Mouse (Mus musculus): ENCODE results near the gene 1700122O11Rik. TPM values are rescaled to one million over a fixed set of nuclear protein-coding genes. Genes with fewer than 3 reads are reported as not detected.
A peak's percentile ranks its signal among the peaks of the same experiment; 100 is the strongest.

Gene 1700122O11Rik
- polyA plus RNA-seq (2015; fragmentation: Nextera tagmentation; extraction: Ambion mirVana), result not detected in 2 replicates

DNA sequence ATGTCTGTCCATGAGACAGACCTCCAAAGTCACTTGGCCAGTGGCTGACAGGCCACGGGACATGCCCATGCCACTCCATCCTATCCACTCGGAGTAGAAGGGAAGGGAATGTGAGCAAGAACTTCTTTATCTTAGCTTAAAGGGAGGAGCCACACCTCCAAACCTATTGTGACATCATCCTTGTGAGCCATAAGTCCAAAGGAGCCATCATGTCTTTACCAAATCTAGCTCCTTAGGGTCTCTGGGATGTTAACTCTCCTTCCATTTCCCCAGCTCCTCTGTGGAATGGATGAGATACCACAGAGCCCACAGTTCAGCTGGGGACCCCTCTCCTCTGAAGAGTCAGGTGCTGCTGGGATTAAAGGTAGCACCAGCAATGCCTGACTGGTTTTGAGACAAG, at the start of gene 1700122O11Rik:
Gene 1700122O11Rik (minus strand): TSS at position 101 of the 400 bp plus-strand sequence.
- Histone ChIP-seq H3K9ac (ENCODE audit: low read length) (no peak within 1 kb of the TSS), H3K4me3 (ENCODE audit: low read depth, low read length) (no peak within 1 kb of the TSS), H3K4me2 (replicated peaks; ENCODE audit: low read depth) (no peak within 1 kb of the TSS), H3K27me3 (ENCODE audit: control insufficient read depth, insufficient read depth, low read length) (no peaks in the 10 kb centered on the region), H3K4me1 (replicated peaks; ENCODE audit: control insufficient read depth, insufficient read depth) (peaks cover 7% of the 10 kb centered on the region; the same call in 1 of the 2 replicates), H3K27ac (replicated peaks) (no peak within 1 kb of the TSS), H3K9me3 (ENCODE audit: control insufficient read depth, low read length) (no peaks in the 10 kb centered on the region), H3K36me3 (ENCODE audit: control insufficient read depth, insufficient read depth, low read length) (no peaks in the 10 kb centered on the region)
- TF ChIP-seq CTCF (IDR thresholded peaks at IDR 0.05; ENCODE audit: low read depth) (no peak), EP300 (optimal IDR thresholded peaks at IDR 0.05) (no peak)
- 88% methylated on average over 2 of the region's 2 CpGs for WGBS
- no peak for DNase-seq (ENCODE audit: low spot score)
- ATAC-seq (ENCODE audit: low FRiP score, low TSS enrichment), result no peak

GRCm38 (mm10) chr17:48080626-48081025, 42.5 kb upstream of the 1700122O11Rik start:
- no peak for TF ChIP-seq CTCF (IDR thresholded peaks at IDR 0.05; ENCODE audit: low read depth)
- TF ChIP-seq EP300 (optimal IDR thresholded peaks at IDR 0.05), result no peak
- Histone ChIP-seq H3K4me3 (ENCODE audit: low read depth, low read length) (no peak overlapping the region), H3K4me1 (replicated peaks; ENCODE audit: control insufficient read depth, insufficient read depth) (no peaks in the 10 kb centered on the region), H3K9me3 (ENCODE audit: control insufficient read depth, low read length) (no peaks in the 10 kb centered on the region), H3K27me3 (ENCODE audit: control insufficient read depth, insufficient read depth, low read length) (no peaks in the 10 kb centered on the region), H3K36me3 (ENCODE audit: control insufficient read depth, insufficient read depth, low read length) (no peaks in the 10 kb centered on the region), H3K27ac (replicated peaks) (no peak overlapping the region), H3K9ac (ENCODE audit: low read length) (no peak overlapping the region), H3K4me2 (replicated peaks; ENCODE audit: low read depth) (no peak overlapping the region)
- no peak for DNase-seq (ENCODE audit: low spot score)
- WGBS, result 52% methylated on average over 3 of the region's 3 CpGs
- no peak for ATAC-seq (ENCODE audit: low FRiP score, low TSS enrichment)

DNA sequence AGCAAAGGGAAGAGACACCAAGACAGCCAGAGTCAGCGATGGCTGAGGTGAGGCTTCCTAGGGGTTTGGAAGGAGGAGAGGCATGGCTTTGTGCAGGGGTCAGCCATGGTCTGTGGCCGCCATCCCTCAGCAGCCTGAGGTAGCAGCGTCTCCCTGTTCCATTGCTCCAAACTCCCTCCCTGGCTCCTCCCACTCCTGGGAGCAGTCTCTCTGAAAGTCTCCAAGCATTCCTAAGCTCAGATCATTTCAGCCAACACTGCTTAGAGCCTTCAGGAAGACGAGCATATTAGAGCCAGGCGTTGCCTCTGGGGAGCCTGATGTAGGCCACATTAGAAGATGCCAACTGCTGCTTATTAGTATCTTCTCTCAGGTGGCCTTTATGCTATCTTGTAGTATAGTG, 29.6 kb upstream of the 1700122O11Rik start:
- Histone ChIP-seq H3K4me3 (ENCODE audit: low read depth, low read length) (no peak overlapping the region), H3K4me2 (replicated peaks; ENCODE audit: low read depth) (no peak overlapping the region), H3K36me3 (ENCODE audit: control insufficient read depth, insufficient read depth, low read length) (no peaks in the 10 kb centered on the region), H3K9me3 (ENCODE audit: control insufficient read depth, low read length) (no peaks in the 10 kb centered on the region), H3K27me3 (ENCODE audit: control insufficient read depth, insufficient read depth, low read length) (no peaks in the 10 kb centered on the region), H3K27ac (replicated peaks) (no peak overlapping the region), H3K4me1 (replicated peaks; ENCODE audit: control insufficient read depth, insufficient read depth) (no peaks in the 10 kb centered on the region), H3K9ac (ENCODE audit: low read length) (no peak overlapping the region)
- TF ChIP-seq EP300 (optimal IDR thresholded peaks at IDR 0.05), result no peak
- TF ChIP-seq CTCF (IDR thresholded peaks at IDR 0.05; ENCODE audit: low read depth), result no peak
- 28% methylated on average over 5 of the region's 5 CpGs for WGBS
- DNase-seq (ENCODE audit: low spot score), result no peak
- ATAC-seq (ENCODE audit: low FRiP score, low TSS enrichment), result no peak

DNA sequence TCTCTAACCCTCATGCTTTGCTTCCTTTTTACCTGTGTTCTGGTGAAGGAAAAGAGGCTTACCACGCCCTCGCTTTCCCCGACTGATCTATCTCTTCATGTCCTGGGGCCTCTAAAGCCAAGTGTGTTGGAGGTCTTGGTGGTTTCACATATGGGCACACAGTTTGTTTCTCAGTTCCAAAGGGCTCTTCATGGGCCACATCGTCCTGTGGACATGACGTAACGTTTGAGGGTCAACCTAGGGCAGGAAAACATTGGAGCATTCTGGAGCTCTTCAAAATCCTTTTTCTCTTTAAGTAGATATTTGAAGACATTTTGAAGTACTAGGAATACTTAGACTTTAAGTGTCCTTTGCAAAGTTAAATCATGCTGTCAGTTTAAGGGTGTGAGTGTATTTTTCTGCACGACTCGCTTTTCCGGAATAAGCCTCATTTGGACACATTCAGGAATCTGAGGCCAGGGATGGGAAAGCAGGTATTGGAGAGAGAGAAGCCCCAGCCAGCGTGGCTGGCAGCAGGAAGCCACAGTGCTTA, 29.1 kb upstream of the 1700122O11Rik start:
- H3K27me3 ChIP-seq (ENCODE audit: control insufficient read depth, insufficient read depth, low read length), result no peaks in the 10 kb centered on the region
- ATAC-seq (ENCODE audit: low FRiP score, low TSS enrichment) (no peak), DNase-seq (ENCODE audit: low spot score) (no peak)
- no peak overlapping the region for H3K27ac ChIP-seq (replicated peaks)
- 65% methylated on average over 10 of the region's 10 CpGs for WGBS
- no peak overlapping the region for H3K4me3 ChIP-seq (ENCODE audit: low read depth, low read length)
- H3K4me1 ChIP-seq (replicated peaks; ENCODE audit: control insufficient read depth, insufficient read depth), result no peaks in the 10 kb centered on the region
- H3K9ac ChIP-seq (ENCODE audit: low read length), result no peak overlapping the region
- H3K36me3 ChIP-seq (ENCODE audit: control insufficient read depth, insufficient read depth, low read length), result no peaks in the 10 kb centered on the region
- H3K9me3 ChIP-seq (ENCODE audit: control insufficient read depth, low read length), result no peaks in the 10 kb centered on the region
- TF ChIP-seq CTCF (IDR thresholded peaks at IDR 0.05; ENCODE audit: low read depth) (no peak), EP300 (optimal IDR thresholded peaks at IDR 0.05) (no peak)
- no peak overlapping the region for H3K4me2 ChIP-seq (replicated peaks; ENCODE audit: low read depth)

- H3K4me3 ChIP-seq (ENCODE audit: low read depth, low read length), result no peak overlapping the region
- WGBS, result 49% methylated on average over 5 of the region's 5 CpGs
- TF ChIP-seq CTCF (IDR thresholded peaks at IDR 0.05; ENCODE audit: low read depth) (no peak), EP300 (optimal IDR thresholded peaks at IDR 0.05) (no peak)
Observed at GRCm38 (mm10) chr17:48065081-48065501, 27.0 kb upstream of the 1700122O11Rik start.

DNA sequence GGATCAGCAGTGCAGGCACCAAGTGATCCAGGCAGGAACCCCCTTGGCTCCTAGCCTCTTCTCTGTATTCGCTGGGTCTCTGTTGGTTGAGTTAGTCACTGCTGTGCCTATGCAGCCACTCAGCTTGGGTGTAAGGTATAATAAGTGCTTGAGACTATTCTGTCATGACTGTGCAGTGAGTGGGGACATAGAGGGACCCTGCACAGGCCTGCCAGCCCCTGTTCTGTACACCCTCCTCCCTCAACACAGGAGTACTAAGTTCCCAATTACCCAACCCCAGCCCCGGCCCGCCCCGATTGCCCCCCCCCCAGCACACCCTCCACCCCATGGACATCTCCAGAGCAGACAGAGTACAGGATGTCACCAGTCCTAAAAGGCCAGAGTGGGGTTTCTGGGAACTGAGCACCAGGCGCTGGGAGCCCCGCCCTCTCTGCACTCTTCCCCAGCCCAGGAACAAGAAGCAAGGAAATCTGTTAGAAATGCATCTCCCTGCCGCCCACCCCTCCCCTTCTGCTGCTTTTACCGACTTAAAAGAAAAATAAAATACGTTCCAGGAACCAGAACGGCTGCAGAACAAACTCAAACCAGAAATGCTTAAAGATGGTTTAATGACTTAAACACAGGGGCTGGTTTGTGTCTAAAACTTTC, 26.2 kb upstream of the 1700122O11Rik start:
- ATAC-seq (ENCODE audit: low FRiP score, low TSS enrichment), result 0 out of 2 replicates have a peak, but pooled peaks have one; percentile 59
- WGBS, result 30% methylated on average over 9 of the region's 10 CpGs
- Histone ChIP-seq H3K9ac (ENCODE audit: low read length) (no peak overlapping the region), H3K27ac (replicated peaks) (peak overlapping the region; percentile 30; the same call in 1 of the 2 replicates), H3K36me3 (ENCODE audit: control insufficient read depth, insufficient read depth, low read length) (no peaks in the 10 kb centered on the region), H3K9me3 (ENCODE audit: control insufficient read depth, low read length) (no peaks in the 10 kb centered on the region), H3K4me3 (ENCODE audit: low read depth, low read length) (no peak overlapping the region), H3K27me3 (ENCODE audit: control insufficient read depth, insufficient read depth, low read length) (no peaks in the 10 kb centered on the region), H3K4me1 (replicated peaks; ENCODE audit: control insufficient read depth, insufficient read depth) (no peaks in the 10 kb centered on the region), H3K4me2 (replicated peaks; ENCODE audit: low read depth) (no peak overlapping the region)
- DNase-seq (ENCODE audit: low spot score), result no peak
- TF ChIP-seq CTCF (IDR thresholded peaks at IDR 0.05; ENCODE audit: low read depth) (no peak), EP300 (optimal IDR thresholded peaks at IDR 0.05) (no peak)

More at GRCm38 (mm10) chr17:48065081-48065501, 27.0 kb upstream of the 1700122O11Rik start:
- no peaks in the 10 kb centered on the region for H3K36me3 ChIP-seq (ENCODE audit: control insufficient read depth, insufficient read depth, low read length)
- no peak for DNase-seq (ENCODE audit: low spot score)
- no peak overlapping the region for H3K27ac ChIP-seq (replicated peaks)
- H3K27me3 ChIP-seq (ENCODE audit: control insufficient read depth, insufficient read depth, low read length), result no peaks in the 10 kb centered on the region
- H3K9ac ChIP-seq (ENCODE audit: low read length), result no peak overlapping the region
- ATAC-seq (ENCODE audit: low FRiP score, low TSS enrichment), result no peak
- H3K9me3 ChIP-seq (ENCODE audit: control insufficient read depth, low read length), result no peaks in the 10 kb centered on the region
- H3K4me1 ChIP-seq (replicated peaks; ENCODE audit: control insufficient read depth, insufficient read depth), result no peaks in the 10 kb centered on the region
- no peak overlapping the region for H3K4me2 ChIP-seq (replicated peaks; ENCODE audit: low read depth)
